Mouse (Mus musculus): ENCODE results near the gene Olfr223. TPM values are rescaled to one million over a fixed set of nuclear protein-coding genes. Genes with fewer than 3 reads are reported as not detected.
"Not testable (repeated sequence)": the region's sequence is repeated elsewhere in the genome, so short reads cannot be mapped to it uniquely, and the experiment has no call there.

The Olfr223 gene
- polyA plus RNA-seq, 1 experiment from 2014 or later: not detected

DNA sequence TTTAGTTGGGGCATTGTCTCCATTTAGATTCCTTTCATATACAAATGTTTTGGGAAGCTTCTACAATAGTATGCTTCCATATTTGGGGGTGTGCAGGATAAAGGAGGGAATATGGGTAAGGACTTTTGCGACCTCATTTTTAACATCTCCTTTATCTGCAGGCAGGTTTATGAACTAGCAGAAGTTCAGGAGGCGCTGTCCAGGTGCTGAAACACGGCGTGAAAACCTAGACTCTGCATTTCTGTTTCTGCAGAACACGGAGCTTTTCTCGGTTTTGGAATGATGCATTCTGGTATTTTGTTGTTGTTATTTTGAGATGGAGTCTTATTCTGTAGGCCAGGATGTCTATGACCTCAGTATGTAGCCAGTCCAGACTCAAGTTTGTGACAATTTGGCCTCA, 8.6 kb downstream of the Olfr223 start:
- no peak for ATAC-seq (ENCODE audit: insufficient number of reproducible peaks, insufficient read depth, low FRiP score, low TSS enrichment)
- Histone ChIP-seq H3K36me3 (no peaks in the 10 kb centered on the region), H3K4me3 (no peak overlapping the region), H3K4me2 (replicated peaks) (no peak overlapping the region), H3K4me1 (no peaks in the 10 kb centered on the region), H3K27ac (no peak overlapping the region), H3K9ac (no peak overlapping the region), H3K27me3 (no peaks in the 10 kb centered on the region), H3K9me3 (no peaks in the 10 kb centered on the region)
- WGBS: 23% methylated on average over 6 of the region's 6 CpGs

GRCm38 (mm10) chr11:59576135-59576534, 17.0 kb downstream of the Olfr223 start, which contains the start of gene Olfr222:
Gene Olfr222, minus strand, starts transcription at chr11:59576235.
- H3K4me2 ChIP-seq (replicated peaks); H3K4me3 ChIP-seq; H3K36me3 ChIP-seq; H3K4me1 ChIP-seq; H3K27ac ChIP-seq; H3K9me3 ChIP-seq; ATAC-seq (ENCODE audit: insufficient number of reproducible peaks, insufficient read depth, low FRiP score, low TSS enrichment); H3K9ac ChIP-seq; H3K27me3 ChIP-seq: not testable (repeated sequence)

GRCm38 (mm10) chr11:59575726-59576125, 17.4 kb downstream of the Olfr223 start:
- Histone ChIP-seq H3K27ac (no peak overlapping the region), H3K4me2 (replicated peaks) (no peak overlapping the region), H3K4me1 (no peaks in the 10 kb centered on the region), H3K9me3 (no peaks in the 10 kb centered on the region), H3K36me3 (no peaks in the 10 kb centered on the region), H3K4me3 (no peak overlapping the region), H3K27me3 (peaks cover 6% of the 10 kb centered on the region; the same call in 1 of the 2 replicates), H3K9ac (no peak overlapping the region)
- no peak for ATAC-seq (ENCODE audit: insufficient number of reproducible peaks, insufficient read depth, low FRiP score, low TSS enrichment)
- WGBS: 56% methylated on average over 9 of the region's 9 CpGs

DNA sequence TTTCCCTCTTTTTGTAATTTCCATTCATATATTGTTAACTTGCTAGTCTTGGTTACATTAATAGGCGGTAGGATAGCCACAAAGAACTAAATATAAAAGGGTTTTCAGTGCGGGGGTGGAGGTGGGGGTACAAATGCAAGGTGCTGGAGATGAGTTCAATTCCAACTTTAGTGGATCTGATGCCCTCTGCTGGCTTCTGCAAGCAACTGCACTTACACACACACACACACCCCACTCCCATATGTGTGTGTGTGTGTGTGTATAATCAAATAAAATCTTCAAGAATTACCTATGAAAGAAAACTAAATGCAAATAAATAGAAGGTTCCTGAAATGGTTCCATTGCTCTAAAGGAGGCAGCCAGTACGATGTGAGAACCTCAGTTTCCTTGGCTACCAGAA, 23.8 kb downstream of the Olfr223 start:
- 63% methylated on average over 3 of the region's 3 CpGs for WGBS
- no peak for ATAC-seq (ENCODE audit: insufficient number of reproducible peaks, insufficient read depth, low FRiP score, low TSS enrichment)
- no peaks in the 10 kb centered on the region for H3K4me1 ChIP-seq
- H3K4me3 ChIP-seq: no peak overlapping the region
- H3K36me3 ChIP-seq: no peaks in the 10 kb centered on the region
- no peak overlapping the region for H3K4me2 ChIP-seq (replicated peaks)
- H3K9ac ChIP-seq: no peak overlapping the region
- H3K27me3 ChIP-seq: peaks cover 8% of the 10 kb centered on the region; the same call in 1 of the 2 replicates
- H3K27ac ChIP-seq: no peak overlapping the region
- H3K9me3 ChIP-seq: no peaks in the 10 kb centered on the region

GRCm38 (mm10) chr11:59562837-59563236, 30.3 kb downstream of the Olfr223 start:
- H3K4me1 ChIP-seq: no peaks in the 10 kb centered on the region
- no peak overlapping the region for H3K27ac ChIP-seq
- ATAC-seq (ENCODE audit: insufficient number of reproducible peaks, insufficient read depth, low FRiP score, low TSS enrichment): no peak
- WGBS: 81% methylated on average over 9 of the region's 9 CpGs
- H3K27me3 ChIP-seq: no peaks in the 10 kb centered on the region
- no peak overlapping the region for H3K4me2 ChIP-seq (replicated peaks)
- H3K9me3 ChIP-seq: no peaks in the 10 kb centered on the region
- no peaks in the 10 kb centered on the region for H3K36me3 ChIP-seq
- H3K9ac ChIP-seq: no peak overlapping the region
- H3K4me3 ChIP-seq: no peak overlapping the region

- H3K9ac ChIP-seq: no peak overlapping the region
- no peaks in the 10 kb centered on the region for H3K4me1 ChIP-seq
- H3K9me3 ChIP-seq: no peaks in the 10 kb centered on the region
- no peak for ATAC-seq (ENCODE audit: insufficient number of reproducible peaks, insufficient read depth, low FRiP score, low TSS enrichment)
- 92% methylated on average over 4 of the region's 4 CpGs for WGBS
- H3K4me2 ChIP-seq (replicated peaks): no peak overlapping the region
- H3K27me3 ChIP-seq: no peaks in the 10 kb centered on the region
- H3K4me3 ChIP-seq: no peak overlapping the region
- H3K36me3 ChIP-seq: no peaks in the 10 kb centered on the region
- H3K27ac ChIP-seq: no peak overlapping the region
Measured at GRCm38 (mm10) chr11:59562336-59562735, 30.8 kb downstream of the Olfr223 start.

DNA sequence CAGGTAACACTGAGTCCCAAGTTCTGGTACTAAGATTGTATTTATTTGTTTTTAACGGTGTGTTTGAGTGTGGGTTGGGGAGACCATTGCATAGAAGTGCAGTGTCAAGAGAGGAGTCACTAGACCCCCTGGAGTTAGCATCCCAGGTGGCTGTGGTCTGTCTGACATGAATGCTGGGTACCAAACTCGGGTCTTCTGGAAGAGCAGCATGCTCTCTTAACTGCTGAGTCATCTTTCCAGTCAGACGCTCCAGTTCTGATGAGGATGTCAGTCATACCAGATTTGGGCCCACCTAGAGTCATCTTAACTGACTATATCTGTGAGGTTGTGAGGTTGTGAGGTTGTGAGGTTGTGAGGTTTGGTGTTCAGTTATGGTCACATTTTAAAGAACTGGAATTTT, 32.2 kb downstream of the Olfr223 start:
- WGBS: 63% methylated on average over 3 of the region's 3 CpGs
- Histone ChIP-seq H3K27me3 (no peaks in the 10 kb centered on the region), H3K4me2 (replicated peaks) (no peak overlapping the region), H3K9me3 (no peaks in the 10 kb centered on the region), H3K4me3 (no peak overlapping the region), H3K27ac (no peak overlapping the region), H3K9ac (no peak overlapping the region), H3K4me1 (0 out of 2 replicates have a peak, but pooled peaks cover under 1% of the 10 kb centered on the region), H3K36me3 (no peaks in the 10 kb centered on the region)
- no peak for ATAC-seq (ENCODE audit: insufficient number of reproducible peaks, insufficient read depth, low FRiP score, low TSS enrichment)

- Histone ChIP-seq H3K27me3 (no peaks in the 10 kb centered on the region), H3K4me3 (no peak overlapping the region), H3K9me3 (no peaks in the 10 kb centered on the region), H3K27ac (no peak overlapping the region), H3K4me2 (replicated peaks) (no peak overlapping the region), H3K4me1 (0 out of 2 replicates have a peak, but pooled peaks cover 3% of the 10 kb centered on the region), H3K36me3 (no peaks in the 10 kb centered on the region), H3K9ac (no peak overlapping the region)
- WGBS: 81% methylated on average over 8 of the region's 8 CpGs
- ATAC-seq (ENCODE audit: insufficient number of reproducible peaks, insufficient read depth, low FRiP score, low TSS enrichment): no peak
Measured at GRCm38 (mm10) chr11:59554535-59554934, 38.6 kb downstream of the Olfr223 start.

- ATAC-seq (ENCODE audit: insufficient number of reproducible peaks, insufficient read depth, low FRiP score, low TSS enrichment): no peak
- H3K9me3 ChIP-seq: no peaks in the 10 kb centered on the region
- H3K9ac ChIP-seq: no peak overlapping the region
- H3K27ac ChIP-seq: no peak overlapping the region
- H3K36me3 ChIP-seq: no peaks in the 10 kb centered on the region
- 92% methylated on average over 11 of the region's 11 CpGs for WGBS
- H3K4me3 ChIP-seq: no peak overlapping the region
- no peaks in the 10 kb centered on the region for H3K27me3 ChIP-seq
- no peak overlapping the region for H3K4me2 ChIP-seq (replicated peaks)
- H3K4me1 ChIP-seq: 0 out of 2 replicates have a peak, but pooled peaks cover 3% of the 10 kb centered on the region
Measured at GRCm38 (mm10) chr11:59554127-59554526, 39.0 kb downstream of the Olfr223 start.

- Histone ChIP-seq H3K9ac (no peak overlapping the region), H3K4me1 (no peaks in the 10 kb centered on the region), H3K9me3 (no peaks in the 10 kb centered on the region), H3K27ac (no peak overlapping the region), H3K36me3 (no peaks in the 10 kb centered on the region), H3K4me3 (no peak overlapping the region), H3K27me3 (no peaks in the 10 kb centered on the region), H3K4me2 (replicated peaks) (no peak overlapping the region)
- 91% methylated on average over 9 of the region's 9 CpGs for WGBS
- no peak for ATAC-seq (ENCODE audit: insufficient number of reproducible peaks, insufficient read depth, low FRiP score, low TSS enrichment)
Measured at GRCm38 (mm10) chr11:59544005-59544404, 49.1 kb downstream of the Olfr223 start.

DNA sequence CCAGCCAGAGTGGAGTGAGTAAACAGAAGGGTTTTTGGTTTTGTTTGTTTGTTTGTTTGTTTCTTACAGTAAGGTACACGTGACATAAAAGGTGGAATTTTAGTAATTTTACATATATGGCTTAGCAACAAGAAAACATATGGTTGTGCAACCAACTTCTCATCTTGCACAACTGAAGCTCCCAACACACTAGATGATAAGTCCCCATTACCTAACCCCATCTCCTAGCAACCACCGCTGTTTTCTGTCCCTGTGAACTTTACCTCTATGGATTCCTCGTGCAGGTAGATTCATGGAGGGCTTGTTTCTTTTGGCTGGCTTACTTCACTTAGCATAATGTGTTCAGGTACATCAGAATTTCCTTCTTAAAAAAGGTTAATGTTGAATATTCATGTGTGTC, 49.7 kb downstream of the Olfr223 start:
- no peak overlapping the region for H3K4me2 ChIP-seq (replicated peaks)
- H3K9ac ChIP-seq: no peak overlapping the region
- H3K9me3 ChIP-seq: no peaks in the 10 kb centered on the region
- H3K4me1 ChIP-seq: no peaks in the 10 kb centered on the region; the same call in 1 of the 2 replicates
- H3K36me3 ChIP-seq: no peaks in the 10 kb centered on the region
- no peaks in the 10 kb centered on the region for H3K27me3 ChIP-seq
- 88% methylated on average over 3 of the region's 3 CpGs for WGBS
- no peak overlapping the region for H3K4me3 ChIP-seq
- no peak overlapping the region for H3K27ac ChIP-seq
- no peak for ATAC-seq (ENCODE audit: insufficient number of reproducible peaks, insufficient read depth, low FRiP score, low TSS enrichment)

- Histone ChIP-seq H3K4me1 (peaks cover 3% of the 10 kb centered on the region), H3K36me3 (no peaks in the 10 kb centered on the region), H3K27ac (no peak overlapping the region), H3K9ac (no peak overlapping the region), H3K4me3 (no peak overlapping the region), H3K9me3 (no peaks in the 10 kb centered on the region), H3K27me3 (no peaks in the 10 kb centered on the region), H3K4me2 (replicated peaks) (no peak overlapping the region)
- no peak for ATAC-seq (ENCODE audit: insufficient number of reproducible peaks, insufficient read depth, low FRiP score, low TSS enrichment)
- 81% methylated on average over 6 of the region's 6 CpGs for WGBS
Measured at GRCm38 (mm10) chr11:59542442-59542841, 50.6 kb downstream of the Olfr223 start.

- H3K4me3 ChIP-seq: no peak within 1 kb of the TSS
- no peak within 1 kb of the TSS for H3K27ac ChIP-seq
- no peak within 1 kb of the TSS for H3K9ac ChIP-seq
- no peak for ATAC-seq (ENCODE audit: insufficient number of reproducible peaks, insufficient read depth, low FRiP score, low TSS enrichment)
- H3K36me3 ChIP-seq: no peaks in the 10 kb centered on the region
- H3K9me3 ChIP-seq: no peaks in the 10 kb centered on the region
- WGBS: 38% methylated on average over 3 of the region's 3 CpGs
- H3K4me2 ChIP-seq (replicated peaks): no peak within 1 kb of the TSS
- no peaks in the 10 kb centered on the region for H3K27me3 ChIP-seq
- H3K4me1 ChIP-seq: peaks cover 4% of the 10 kb centered on the region
Measured at GRCm38 (mm10) chr11:59541324-59541723, 51.8 kb downstream of the Olfr223 start, which contains the start of gene Nlrp3. Gene Nlrp3, plus strand, starts transcription at chr11:59541568.

Data from embryonic facial prominence, embryonic 12.5 days (tissue).